Mouse (Mus musculus) lung, embryonic 14.5 days (tissue): ENCODE results near the gene Tmc5. TPM values are rescaled to one million over a fixed set of nuclear protein-coding genes. Genes with fewer than 3 reads are reported as not detected.
A peak's percentile ranks its signal among the peaks of the same experiment; 100 is the strongest.

Experiments
- ATAC-seq: fragments of 200-750 bp; cut with Nextera tagmentation; 2 replicates; pipeline ENCODE4 v1.8.0; 2017; ENCODE audit warnings: mild to moderate bottlenecking, moderate TSS enrichment, moderate library complexity; ENCODE audit not compliant: insufficient read depth
- DNase-seq: peaks from one replicate; pipeline ENCODE4 v3.0.0-alpha.2; 2015
- H3K27ac ChIP-seq: fragments of 300-500 bp; sonication (generic); 2 replicates; pipeline ENCODE4 v1.5.1; 2014; ENCODE audit warnings: low read depth, mild to moderate bottlenecking, moderate library complexity
- H3K27me3 ChIP-seq: fragments of 300-500 bp; sonication (generic); 2 replicates; pipeline ENCODE4 v1.6.1; 2014; ENCODE audit warnings: low read length, control low read depth; ENCODE audit not compliant: insufficient read depth
- H3K36me3 ChIP-seq: fragments of 300-500 bp; sonication (generic); 2 replicates; pipeline ENCODE4 v1.6.1; 2014; ENCODE audit warnings: control low read depth; ENCODE audit not compliant: insufficient read depth
- H3K4me1 ChIP-seq: fragments of 300-500 bp; sonication (generic); 2 replicates; pipeline ENCODE4 v1.6.1; 2014; ENCODE audit warnings: antibody characterized with exemption, control low read depth; ENCODE audit not compliant: insufficient read depth
- H3K4me2 ChIP-seq: fragments of 300-500 bp; sonication (generic); 2 replicates; pipeline ENCODE4 v1.6.1; 2014; ENCODE audit warnings: mild to moderate bottlenecking
- H3K4me3 ChIP-seq: fragments of 300-500 bp; sonication (generic); 2 replicates; pipeline ENCODE4 v1.5.1; 2014; ENCODE audit warnings: low read depth, low read length
- H3K9ac ChIP-seq: fragments of 300-500 bp; sonication (generic); 2 replicates; pipeline ENCODE4 v1.6.1; 2014
- H3K9me3 ChIP-seq: fragments of 300-500 bp; sonication (generic); 2 replicates; pipeline ENCODE4 v1.6.1; 2016; ENCODE audit warnings: low read depth, low read length, control low read depth
- CTCF ChIP-seq: IDR thresholded peaks from 2 replicates; pipeline ENCODE4 v1.5.1; 2016; ENCODE audit warnings: antibody characterized with exemption, low read depth
- WGBS: fragments of 180-500 bp; shearing (Covaris S2); extraction: QIAGEN DNeasy Blood & Tissue Kit; methylation state at CpG from one replicate; pipeline ENCODE4 v1.1.7; 2014; 5-methylcytosine and 5-hydroxymethylcytosine counted together
- polyA plus RNA-seq: library from polyadenylated mRNA; unstranded; fragments of >200 nt; fragmentation: Nextera tagmentation; extraction: Ambion mirVana; gene quantifications from 2 replicates; pipeline ENCODE4 v1.2.1, GENCODE M21; 2014

Gene Tmc5
- polyA plus RNA-seq, 1 experiment from 2014 or later, result 0.08 TPM

- ATAC-seq (no peak), DNase-seq (no peak)
- H3K36me3 ChIP-seq, result no peaks in the 10 kb centered on the region
- H3K9ac ChIP-seq, result no peak overlapping the region
- TF ChIP-seq CTCF, result no peak
- H3K4me3 ChIP-seq, result no peak overlapping the region
- no peaks in the 10 kb centered on the region for H3K9me3 ChIP-seq
- H3K4me1 ChIP-seq, result 0 out of 2 replicates have a peak, but pooled peaks cover 2% of the 10 kb centered on the region
- 68% methylated on average over 2 of the region's 2 CpGs for WGBS
- H3K4me2 ChIP-seq, result no peak overlapping the region
- H3K27ac ChIP-seq, result no peak overlapping the region
- no peaks in the 10 kb centered on the region for H3K27me3 ChIP-seq
Observed at GRCm38 (mm10) chr7:118579938-118580337, 17.2 kb upstream of the Tmc5 start.

GRCm38 (mm10) chr7:118583821-118584220 lies 13.3 kb upstream of the Tmc5 start:
- Histone ChIP-seq H3K4me2 (peak overlapping the region; percentile 94), H3K4me3 (peak overlapping the region; percentile 57), H3K4me1 (0 out of 2 replicates have a peak, but pooled peaks cover 2% of the 10 kb centered on the region), H3K9ac (peak overlapping the region; percentile 66; the same call in 1 of the 2 replicates), H3K27me3 (no peaks in the 10 kb centered on the region), H3K36me3 (no peaks in the 10 kb centered on the region), H3K27ac (no peak overlapping the region), H3K9me3 (no peaks in the 10 kb centered on the region)
- 13% methylated on average over 7 of the region's 7 CpGs for WGBS
- peak; percentile 19 for DNase-seq
- ATAC-seq, result peak; percentile 10; the same call in 1 of the 2 replicates
- TF ChIP-seq CTCF, result no peak

GRCm38 (mm10) chr7:118584257-118584907 lies 12.7 kb upstream of the Tmc5 start, which contains the start of gene Tmc7:
Gene Tmc7 (minus strand): TSS chr7:118584736.
- no peaks in the 10 kb centered on the region for H3K27me3 ChIP-seq
- no peaks in the 10 kb centered on the region for H3K9me3 ChIP-seq
- H3K36me3 ChIP-seq, result no peaks in the 10 kb centered on the region
- no peak within 1 kb of the TSS for H3K27ac ChIP-seq
- peak; percentile 89 for ATAC-seq
- peak within 1 kb of the TSS; percentile 66 for H3K9ac ChIP-seq
- DNase-seq, result peak; percentile 86
- H3K4me3 ChIP-seq, result peak within 1 kb of the TSS; percentile 57
- 0 out of 2 replicates have a peak, but pooled peaks cover 2% of the 10 kb centered on the region for H3K4me1 ChIP-seq
- WGBS, result under 1% methylated on average over 49 of the region's 51 CpGs
- TF ChIP-seq CTCF, result 0 out of 2 replicates have a peak, but pooled peaks have one; percentile 6
- peak within 1 kb of the TSS; percentile 94 for H3K4me2 ChIP-seq

GRCm38 (mm10) chr7:118584926-118585325 lies 12.2 kb upstream of the Tmc5 start:
- WGBS, result 54% methylated on average over 5 of the region's 5 CpGs
- peak; percentile 37; the same call in 1 of the 2 replicates for ATAC-seq
- Histone ChIP-seq H3K27me3 (no peaks in the 10 kb centered on the region), H3K9ac (peak overlapping the region; percentile 66; the same call in 1 of the 2 replicates), H3K36me3 (no peaks in the 10 kb centered on the region), H3K4me2 (peak overlapping the region; percentile 94), H3K27ac (no peak overlapping the region), H3K4me1 (0 out of 2 replicates have a peak, but pooled peaks cover 2% of the 10 kb centered on the region), H3K4me3 (peak overlapping the region; percentile 57), H3K9me3 (no peaks in the 10 kb centered on the region)
- no peak for TF ChIP-seq CTCF
- no peak for DNase-seq

- Histone ChIP-seq H3K4me1 (0 out of 2 replicates have a peak, but pooled peaks cover 2% of the 10 kb centered on the region), H3K4me2 (no peak overlapping the region), H3K36me3 (no peaks in the 10 kb centered on the region), H3K9me3 (no peaks in the 10 kb centered on the region), H3K27me3 (no peaks in the 10 kb centered on the region), H3K27ac (no peak overlapping the region), H3K4me3 (no peak overlapping the region), H3K9ac (no peak overlapping the region)
- 69% methylated on average over 6 of the region's 6 CpGs for WGBS
- no peak for TF ChIP-seq CTCF
- ATAC-seq (no peak), DNase-seq (no peak)
Observed at GRCm38 (mm10) chr7:118585856-118586255, 11.2 kb upstream of the Tmc5 start.

- no peak overlapping the region for H3K4me3 ChIP-seq
- H3K4me2 ChIP-seq, result no peak overlapping the region
- no peaks in the 10 kb centered on the region for H3K36me3 ChIP-seq
- no peak overlapping the region for H3K9ac ChIP-seq
- H3K27me3 ChIP-seq, result peaks cover 4% of the 10 kb centered on the region; the same call in 1 of the 2 replicates
- ATAC-seq (no peak), DNase-seq (no peak)
- H3K27ac ChIP-seq, result no peak overlapping the region
- H3K9me3 ChIP-seq, result no peaks in the 10 kb centered on the region
- H3K4me1 ChIP-seq, result no peaks in the 10 kb centered on the region; the same call in 1 of the 2 replicates
- 86% methylated on average over 5 of the region's 5 CpGs for WGBS
- no peak for TF ChIP-seq CTCF
Observed at GRCm38 (mm10) chr7:118590726-118591305, 6.3 kb upstream of the Tmc5 start.

- H3K4me1 ChIP-seq, result no peaks in the 10 kb centered on the region; the same call in 1 of the 2 replicates
- no peaks in the 10 kb centered on the region for H3K36me3 ChIP-seq
- TF ChIP-seq CTCF, result no peak
- ATAC-seq (no peak), DNase-seq (no peak)
- WGBS, result 42% methylated on average over 6 of the region's 6 CpGs
- H3K4me3 ChIP-seq, result no peak overlapping the region
- H3K27me3 ChIP-seq, result peaks cover 16% of the 10 kb centered on the region
- H3K9me3 ChIP-seq, result no peaks in the 10 kb centered on the region
- no peak overlapping the region for H3K27ac ChIP-seq
- H3K9ac ChIP-seq, result no peak overlapping the region
- no peak overlapping the region for H3K4me2 ChIP-seq
Observed at GRCm38 (mm10) chr7:118592146-118592545, 5.0 kb upstream of the Tmc5 start.
